Mouse (Mus musculus) liver, postnatal 0 days (tissue): ENCODE data around the gene Tmppe.

Experiments
- CTCF ChIP-seq: sonication (generic); IDR thresholded peaks from 2 replicates; pipeline ENCODE4 v1.5.1; 2016; ENCODE audit warnings: antibody characterized with exemption, low read depth
- EP300 ChIP-seq: IDR thresholded peaks from 2 replicates; pipeline ENCODE4 v1.6.1; 2016; ENCODE audit warnings: antibody characterized with exemption, low read depth, mild to moderate bottlenecking

DNA sequence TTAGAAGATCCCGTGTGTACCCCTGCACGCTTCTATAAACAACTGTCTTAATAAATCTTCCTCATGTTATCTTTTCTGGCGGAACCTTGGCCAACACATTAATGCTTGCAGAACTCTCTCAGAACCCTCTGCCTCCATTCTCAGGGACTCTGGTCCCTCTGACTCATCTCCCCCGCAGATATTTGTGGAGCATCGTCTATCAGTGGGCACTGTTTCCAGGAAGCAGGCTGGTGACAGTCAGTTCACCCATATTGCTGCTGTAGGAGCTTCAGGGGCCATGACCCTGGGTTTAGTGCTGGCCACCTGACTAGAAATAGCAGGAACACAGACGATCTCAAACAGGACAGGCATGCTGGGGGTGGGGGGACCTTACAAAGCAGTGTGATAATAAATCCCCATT is 13.8 kb upstream of the Tmppe start:
- no peak for TF ChIP-seq CTCF
- no peak for TF ChIP-seq EP300
